Mouse (Mus musculus): ENCODE data around the gene Naglu. TPM values are rescaled to one million over a fixed set of nuclear protein-coding genes. Genes with fewer than 3 reads are reported as not detected.

Naglu gene
- polyA plus RNA-seq, 1 experiment from 2014 or later, result 16.6 TPM

GRCm38 (mm10) chr11:101058726-101059125, 11.1 kb upstream of the Naglu start:
- 79% methylated on average over 5 of the region's 5 CpGs for WGBS
- Histone ChIP-seq H3K36me3 (peaks cover 26% of the 10 kb centered on the region), H3K9ac (no peak overlapping the region), H3K4me2 (replicated peaks) (no peak overlapping the region), H3K27me3 (no peaks in the 10 kb centered on the region), H3K4me3 (replicated peaks) (no peak overlapping the region), H3K27ac (replicated peaks) (peak overlapping the region; percentile 31), H3K4me1 (peaks cover 66% of the 10 kb centered on the region), H3K9me3 (replicated peaks) (no peaks in the 10 kb centered on the region)
- no peak for ATAC-seq (ENCODE audit: insufficient number of reproducible peaks, low FRiP score, low TSS enrichment, low read depth)

DNA sequence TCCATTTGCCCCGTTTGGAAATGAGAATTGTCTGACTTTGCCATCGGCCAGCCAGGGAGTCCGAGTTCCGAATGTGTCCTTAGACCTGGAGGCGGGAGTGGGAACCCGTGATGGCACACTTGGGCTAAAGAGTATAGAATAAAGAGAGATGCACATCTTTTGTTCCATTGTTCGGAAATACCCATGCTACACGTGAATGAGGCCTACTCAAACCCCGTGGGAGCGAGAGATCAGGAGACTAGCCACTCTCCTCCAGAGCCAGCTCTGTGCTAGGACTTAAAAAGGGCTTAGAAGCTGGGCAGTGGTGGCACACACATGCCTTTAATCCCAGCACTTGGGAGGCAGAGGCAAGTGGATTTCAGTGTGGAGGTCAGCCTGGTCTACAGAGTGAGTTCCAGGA, 10.3 kb upstream of the Naglu start:
- no peaks in the 10 kb centered on the region for H3K27me3 ChIP-seq
- H3K27ac ChIP-seq (replicated peaks), result peak overlapping the region; percentile 93
- ATAC-seq (ENCODE audit: insufficient number of reproducible peaks, low FRiP score, low TSS enrichment, low read depth), result no peak
- H3K9ac ChIP-seq, result no peak overlapping the region
- no peak overlapping the region for H3K4me3 ChIP-seq (replicated peaks)
- H3K4me1 ChIP-seq, result peaks cover 74% of the 10 kb centered on the region
- no peak overlapping the region for H3K4me2 ChIP-seq (replicated peaks)
- no peaks in the 10 kb centered on the region for H3K9me3 ChIP-seq (replicated peaks)
- WGBS, result 84% methylated on average over 10 of the region's 10 CpGs
- peaks cover 23% of the 10 kb centered on the region for H3K36me3 ChIP-seq

- Histone ChIP-seq H3K4me3 (replicated peaks) (no peak overlapping the region), H3K4me2 (replicated peaks) (no peak overlapping the region), H3K4me1 (peaks cover 75% of the 10 kb centered on the region), H3K9ac (no peak overlapping the region), H3K27me3 (no peaks in the 10 kb centered on the region), H3K27ac (replicated peaks) (peak overlapping the region; percentile 93), H3K36me3 (peaks cover 23% of the 10 kb centered on the region), H3K9me3 (replicated peaks) (no peaks in the 10 kb centered on the region)
- WGBS, result 31% methylated on average over 8 of the region's 8 CpGs
- 0 out of 2 replicates have a peak, but pooled peaks have one; percentile 49 for ATAC-seq (ENCODE audit: insufficient number of reproducible peaks, low FRiP score, low TSS enrichment, low read depth)
Measured at GRCm38 (mm10) chr11:101060126-101060525, 9.7 kb upstream of the Naglu start.

DNA sequence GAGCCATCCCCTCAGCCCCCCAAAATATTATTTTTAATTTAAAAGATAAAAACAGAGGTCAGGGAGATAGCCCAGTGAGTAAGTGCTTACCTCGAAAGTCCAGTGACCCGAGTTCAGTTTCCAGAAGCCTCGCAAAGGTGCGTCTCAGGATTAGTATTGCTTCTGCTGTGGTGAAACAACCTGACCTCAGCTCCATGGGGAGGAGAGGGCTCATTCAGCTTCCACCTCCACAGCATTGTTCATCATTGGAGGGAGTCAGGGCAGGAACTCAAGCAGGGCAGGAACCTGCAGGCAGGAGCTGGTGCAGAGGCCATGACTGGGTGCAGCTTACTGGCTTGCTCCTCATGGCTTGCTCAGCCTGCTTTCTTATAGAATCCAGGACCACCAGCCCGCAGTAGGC, 8.8 kb upstream of the Naglu start:
- no peaks in the 10 kb centered on the region for H3K9me3 ChIP-seq (replicated peaks)
- no peaks in the 10 kb centered on the region for H3K27me3 ChIP-seq
- H3K4me3 ChIP-seq (replicated peaks), result no peak overlapping the region
- WGBS, result 85% methylated on average over 5 of the region's 5 CpGs
- H3K9ac ChIP-seq, result no peak overlapping the region
- peak overlapping the region; percentile 93 for H3K27ac ChIP-seq (replicated peaks)
- no peak overlapping the region for H3K4me2 ChIP-seq (replicated peaks)
- H3K4me1 ChIP-seq, result peaks cover 76% of the 10 kb centered on the region
- H3K36me3 ChIP-seq, result peaks cover 15% of the 10 kb centered on the region; the same call in 1 of the 2 replicates
- ATAC-seq (ENCODE audit: insufficient number of reproducible peaks, low FRiP score, low TSS enrichment, low read depth), result no peak

GRCm38 (mm10) chr11:101062165-101062884, 7.5 kb upstream of the Naglu start:
- no peak overlapping the region for H3K9ac ChIP-seq

DNA sequence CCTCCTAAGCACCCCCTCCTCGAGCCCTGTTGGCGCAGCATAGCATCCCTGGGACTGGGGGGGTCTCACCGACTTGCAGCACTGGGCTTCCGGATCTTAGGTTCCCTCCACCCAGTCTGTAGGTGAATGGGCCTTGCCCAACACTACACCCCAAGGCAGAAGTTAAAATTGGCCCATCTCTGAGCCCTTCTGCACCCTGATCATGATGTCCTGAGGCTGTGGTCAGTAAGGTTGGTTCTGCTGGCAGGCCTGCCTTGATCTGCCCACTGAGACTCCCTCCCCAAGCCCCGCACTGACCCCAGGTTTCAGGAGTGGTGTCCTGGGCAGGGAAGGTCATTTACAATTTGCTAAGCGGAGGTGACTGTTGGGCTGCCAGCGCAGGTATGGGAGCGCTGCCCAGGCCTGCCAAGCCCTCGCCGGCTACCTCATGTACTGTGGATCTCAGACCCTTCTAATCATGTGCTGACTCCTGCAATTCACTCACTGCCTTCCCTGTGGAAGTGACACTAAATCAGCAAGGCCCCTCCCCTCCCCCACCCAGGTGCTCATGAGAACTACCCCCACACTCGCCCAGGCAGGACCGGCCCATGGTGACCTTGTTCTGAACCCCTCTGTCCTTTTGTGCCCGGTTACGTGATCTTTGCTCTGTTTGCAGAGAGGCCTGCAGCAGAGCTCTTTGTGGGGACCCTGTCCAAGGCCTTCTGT, 6.7 kb upstream of the Naglu start:
- no peak for ATAC-seq (ENCODE audit: insufficient number of reproducible peaks, low FRiP score, low TSS enrichment, low read depth)
- H3K9ac ChIP-seq, result no peak overlapping the region
- H3K4me3 ChIP-seq (replicated peaks), result no peak overlapping the region
- WGBS, result 69% methylated on average over 14 of the region's 14 CpGs
- H3K36me3 ChIP-seq, result peaks cover 6% of the 10 kb centered on the region; the same call in 1 of the 2 replicates
- peaks cover 76% of the 10 kb centered on the region for H3K4me1 ChIP-seq
- no peak overlapping the region for H3K4me2 ChIP-seq (replicated peaks)
- H3K9me3 ChIP-seq (replicated peaks), result no peaks in the 10 kb centered on the region
- H3K27me3 ChIP-seq, result no peaks in the 10 kb centered on the region
- peak overlapping the region; percentile 93 for H3K27ac ChIP-seq (replicated peaks)

More at GRCm38 (mm10) chr11:101062165-101062884, 7.5 kb upstream of the Naglu start:
- Histone ChIP-seq H3K4me1 (peaks cover 80% of the 10 kb centered on the region), H3K27me3 (no peaks in the 10 kb centered on the region), H3K36me3 (peaks cover 9% of the 10 kb centered on the region; the same call in 1 of the 2 replicates), H3K9me3 (replicated peaks) (no peaks in the 10 kb centered on the region), H3K27ac (replicated peaks) (peak overlapping the region; percentile 93), H3K4me3 (replicated peaks) (no peak overlapping the region), H3K4me2 (replicated peaks) (no peak overlapping the region)
- no peak for ATAC-seq (ENCODE audit: insufficient number of reproducible peaks, low FRiP score, low TSS enrichment, low read depth)
- 67% methylated on average over 12 of the region's 12 CpGs for WGBS

DNA sequence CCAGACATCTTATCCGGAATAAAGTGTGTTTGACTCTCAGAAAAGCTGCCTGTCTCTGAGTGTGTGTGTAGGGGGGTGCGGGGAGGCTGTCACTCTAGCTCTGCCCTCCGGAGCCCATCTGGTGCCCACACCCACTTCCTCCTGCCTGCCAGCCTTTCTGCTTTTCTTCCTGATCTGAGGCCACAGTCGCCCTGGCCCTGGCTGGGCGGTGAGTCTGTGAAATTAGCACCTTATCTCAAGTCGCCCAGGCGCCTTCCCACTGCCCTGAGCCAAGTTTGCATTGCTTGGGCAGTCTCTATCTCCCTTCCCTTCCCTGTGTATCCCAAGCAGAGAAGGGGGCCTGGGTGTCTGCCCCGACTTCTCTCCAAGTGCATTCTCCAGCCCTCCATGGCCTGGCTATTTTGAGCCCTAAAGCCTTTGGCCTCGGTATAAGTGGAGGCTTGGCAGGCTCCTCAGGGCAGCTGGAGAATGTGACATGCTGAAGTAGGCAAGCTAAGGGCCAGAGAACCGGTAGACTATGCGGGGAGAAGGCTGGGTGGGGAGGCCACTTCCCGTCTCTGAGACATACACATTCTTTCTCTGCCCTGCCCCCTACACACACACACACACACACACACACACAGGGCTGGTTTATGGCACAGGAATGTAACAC, 6.0 kb upstream of the Naglu start:
- Histone ChIP-seq H3K9ac (no peak overlapping the region), H3K27me3 (no peaks in the 10 kb centered on the region; the same call in 1 of the 2 replicates), H3K9me3 (replicated peaks) (no peaks in the 10 kb centered on the region), H3K4me1 (peaks cover 69% of the 10 kb centered on the region), H3K27ac (replicated peaks) (peak overlapping the region; percentile 93), H3K4me3 (replicated peaks) (no peak overlapping the region), H3K4me2 (replicated peaks) (0 out of 2 replicates have a peak overlapping the region, but pooled peaks have one; percentile 10), H3K36me3 (peaks cover 6% of the 10 kb centered on the region; the same call in 1 of the 2 replicates)
- ATAC-seq (ENCODE audit: insufficient number of reproducible peaks, low FRiP score, low TSS enrichment, low read depth), result peak; percentile 45
- 27% methylated on average over 12 of the region's 12 CpGs for WGBS

- Histone ChIP-seq H3K4me3 (replicated peaks) (no peak overlapping the region), H3K27me3 (peaks cover 6% of the 10 kb centered on the region; the same call in 1 of the 2 replicates), H3K4me1 (peaks cover 67% of the 10 kb centered on the region), H3K36me3 (peaks cover 6% of the 10 kb centered on the region; the same call in 1 of the 2 replicates), H3K9me3 (replicated peaks) (no peaks in the 10 kb centered on the region), H3K9ac (no peak overlapping the region), H3K27ac (replicated peaks) (peak overlapping the region; percentile 93), H3K4me2 (replicated peaks) (no peak overlapping the region)
- ATAC-seq (ENCODE audit: insufficient number of reproducible peaks, low FRiP score, low TSS enrichment, low read depth), result no peak
- 67% methylated on average over 4 of the region's 4 CpGs for WGBS
Measured at GRCm38 (mm10) chr11:101064462-101064861, 5.3 kb upstream of the Naglu start.

- peaks cover 62% of the 10 kb centered on the region for H3K4me1 ChIP-seq
- H3K9ac ChIP-seq, result no peak overlapping the region
- H3K27ac ChIP-seq (replicated peaks), result no peak overlapping the region
- H3K36me3 ChIP-seq, result peaks cover 6% of the 10 kb centered on the region; the same call in 1 of the 2 replicates
- no peaks in the 10 kb centered on the region for H3K9me3 ChIP-seq (replicated peaks)
- 93% methylated on average over 9 of the region's 9 CpGs for WGBS
- no peak overlapping the region for H3K4me3 ChIP-seq (replicated peaks)
- ATAC-seq (ENCODE audit: insufficient number of reproducible peaks, low FRiP score, low TSS enrichment, low read depth), result no peak
- peaks cover 6% of the 10 kb centered on the region; the same call in 1 of the 2 replicates for H3K27me3 ChIP-seq
- H3K4me2 ChIP-seq (replicated peaks), result no peak overlapping the region
Measured at GRCm38 (mm10) chr11:101065002-101065401, 4.8 kb upstream of the Naglu start.

- Histone ChIP-seq H3K4me2 (replicated peaks) (peak overlapping the region; percentile 50), H3K4me3 (replicated peaks) (peak overlapping the region; percentile 25), H3K9me3 (replicated peaks) (no peaks in the 10 kb centered on the region), H3K27ac (replicated peaks) (peak overlapping the region; percentile 44; the same call in 1 of the 2 replicates), H3K4me1 (peaks cover 53% of the 10 kb centered on the region), H3K27me3 (peaks cover 6% of the 10 kb centered on the region; the same call in 1 of the 2 replicates), H3K9ac (no peak overlapping the region), H3K36me3 (peaks cover 6% of the 10 kb centered on the region; the same call in 1 of the 2 replicates)
- ATAC-seq (ENCODE audit: insufficient number of reproducible peaks, low FRiP score, low TSS enrichment, low read depth), result no peak
- 21% methylated on average over 18 of the region's 18 CpGs for WGBS
Measured at GRCm38 (mm10) chr11:101066549-101067412, 3.0 kb upstream of the Naglu start.

All from embryonic facial prominence, embryonic 15.5 days (tissue).